Mouse (Mus musculus) cerebellum, adult 2 months (tissue): ENCODE results near the gene Fam98a.

Experiments
- CTCF ChIP-seq: fragments of 200-500 bp; IDR thresholded peaks from 2 replicates; pipeline ENCODE4 v1.5.1; 2011; ENCODE audit warnings: low read depth, mild to moderate bottlenecking, control low read depth, low read length, moderate library complexity, borderline replicate concordance; ENCODE audit not compliant: insufficient read depth
- POLR2A ChIP-seq: fragments of 200-500 bp; IDR thresholded peaks from 2 replicates; pipeline ENCODE4 v1.6.1; 2011; ENCODE audit warnings: low read length, control low read depth, borderline replicate concordance; ENCODE audit not compliant: insufficient read depth

- TF ChIP-seq CTCF, result no peak
- TF ChIP-seq POLR2A, result no peak
Observed at GRCm38 (mm10) chr17:75498241-75498651, 53.5 kb downstream of the Fam98a start.
